13 mouse cellular contexts compared by ENCODE assay signal in the genomic region with DNA sequence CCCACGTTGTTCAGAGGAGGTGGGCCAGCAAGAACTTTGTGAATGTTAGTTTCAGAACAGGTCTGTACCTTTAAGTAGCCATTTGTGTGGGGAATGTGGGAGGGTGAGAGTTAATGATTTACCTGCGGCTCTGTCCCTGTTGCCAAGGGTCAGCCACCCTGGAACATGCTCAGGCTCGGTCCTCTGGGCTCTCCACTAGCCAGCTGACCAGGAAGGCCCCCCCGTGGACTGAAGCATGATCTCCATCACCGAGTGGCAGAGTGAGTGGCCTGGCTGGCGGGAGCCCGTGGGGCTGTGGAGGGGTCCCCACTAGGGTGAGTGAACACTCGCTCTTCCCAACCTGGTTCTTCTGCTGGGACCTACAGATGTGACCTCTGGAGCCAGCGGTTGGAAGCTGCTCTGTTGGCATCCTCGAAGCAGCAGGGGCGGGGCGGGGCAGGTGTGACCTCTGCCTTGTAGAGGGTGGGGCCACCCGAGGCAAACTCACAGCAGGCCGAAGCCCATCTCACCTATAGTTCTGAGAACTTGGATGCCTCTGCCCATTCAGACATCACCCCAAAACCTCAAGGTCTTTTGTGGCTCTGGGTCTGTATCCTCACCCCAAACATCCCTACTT. TPM values are rescaled to one million over a fixed set of nuclear protein-coding genes. Genes with fewer than 3 reads are reported as not detected.
DNase-seq lines count a peak whose midpoint lies in the region; ATAC-seq and TF ChIP-seq lines count a peak whose summit lies in the region.
"Had no signal": no experiment of that assay in that cellular context is flagged by ENCODE, and none has a peak within 500 bp of the region (broad histone marks: within the 10 kb centered on the region; RNA-seq: fewer than 3 reads in every experiment).

Golt1a (plus strand) TSS at position 149 of the 616 bp plus-strand sequence.

- WGBS in kidney, embryonic 15.5 days: 38% methylated on average over 14 of the region's 14 CpGs
- 50% methylated on average over 14 of the region's 14 CpGs for WGBS in liver, embryonic 14.5 days (ENCODE audit: insufficient replicate concordance)
- 48% methylated on average over 14 of the region's 14 CpGs for WGBS in stomach, embryonic 15.5 days

- peak within 1 kb of the TSS; percentile 53 for H3K4me2 ChIP-seq in kidney, embryonic 15.5 days
- H3K4me2 ChIP-seq in liver, embryonic 14.5 days (ENCODE audit: low read depth): peak within 1 kb of the TSS; percentile 42
- peak within 1 kb of the TSS; percentile 41 for H3K4me2 ChIP-seq in stomach, embryonic 15.5 days
- H3K4me2 ChIP-seq: embryonic facial prominence, embryonic 15.5 days; heart, embryonic 13.5 days had no signal

- TF ChIP-seq EP300 in liver, embryonic 14.5 days (IDR thresholded peaks at IDR 0.05; ENCODE audit: low read depth): no peak

- no peak for TF ChIP-seq CTCF in liver, embryonic 14.5 days (IDR thresholded peaks at IDR 0.05; ENCODE audit: low read depth)

- DNase-seq in lung, adult 18-20 months: peak; percentile 50 to 62
- no peak for DNase-seq in lung, postnatal 14 days
- peak; percentile 7 to 34 (median 28) for DNase-seq in liver, embryonic 14.5 days (ENCODE audit: low read depth in 3 of 3, low spot score in 3 of 3)
- DNase-seq in Muller cell, postnatal 12 days (ENCODE audit: inconsistent ontology term): no peak
- no peak for DNase-seq in B cell, adult 2 months
- DNase-seq in cerebellum, adult 11-12 months: no peak
- DNase-seq: cerebellum, postnatal 14 days had no signal

- peak within 1 kb of the TSS; percentile 39 for H3K4me3 ChIP-seq in kidney, embryonic 15.5 days (replicated peaks)
- H3K4me3 ChIP-seq in liver, embryonic 14.5 days (ENCODE audit: insufficient read depth in 1 of 2, low read depth in 2 of 2, low read length in 2 of 2): peak within 1 kb of the TSS; percentile 18 to 28
- H3K4me3 ChIP-seq in stomach, embryonic 15.5 days (replicated peaks): peak within 1 kb of the TSS; percentile 29
- H3K4me3 ChIP-seq: embryonic facial prominence, embryonic 15.5 days; heart, embryonic 13.5 days had no signal

- peak; percentile 75 for ATAC-seq in kidney, embryonic 15.5 days (replicated peaks; ENCODE audit: low FRiP score)
- peak; percentile 68 for ATAC-seq in liver, embryonic 14.5 days (ENCODE audit: insufficient read depth)
- ATAC-seq in stomach, embryonic 15.5 days (ENCODE audit: insufficient read depth, low FRiP score, low read depth): peak; percentile 68
- ATAC-seq: hindbrain, postnatal 0 days had no signal

- H3K27me3 ChIP-seq in kidney, embryonic 15.5 days: no peaks in the 10 kb centered on the region
- no peaks in the 10 kb centered on the region for H3K27me3 ChIP-seq in liver, embryonic 14.5 days (ENCODE audit: control insufficient read depth, insufficient read depth, low read length)
- H3K27me3 ChIP-seq in stomach, embryonic 15.5 days (replicated peaks): no peaks in the 10 kb centered on the region
- H3K27me3 ChIP-seq: embryonic facial prominence, embryonic 15.5 days; heart, embryonic 13.5 days had no signal

- peaks cover 35% of the 10 kb centered on the region for H3K4me1 ChIP-seq in kidney, embryonic 15.5 days
- no peaks in the 10 kb centered on the region for H3K4me1 ChIP-seq in liver, embryonic 14.5 days (replicated peaks; ENCODE audit: control insufficient read depth in 2 of 2, insufficient read depth in 2 of 2, low read length in 1 of 2)
- peaks cover 8% of the 10 kb centered on the region; the same call in 1 of the 2 replicates for H3K4me1 ChIP-seq in stomach, embryonic 15.5 days

- H3K9me3 ChIP-seq in kidney, embryonic 15.5 days (replicated peaks): no peaks in the 10 kb centered on the region
- no peaks in the 10 kb centered on the region for H3K9me3 ChIP-seq in liver, embryonic 14.5 days (ENCODE audit: control insufficient read depth, low read length)
- H3K9me3 ChIP-seq in stomach, embryonic 15.5 days: no peaks in the 10 kb centered on the region
- H3K9me3 ChIP-seq: embryonic facial prominence, embryonic 15.5 days; heart, embryonic 13.5 days had no signal

- H3K36me3 ChIP-seq in kidney, embryonic 15.5 days: no peaks in the 10 kb centered on the region
- H3K36me3 ChIP-seq in liver, embryonic 14.5 days (replicated peaks; ENCODE audit: control insufficient read depth, insufficient read depth, low read depth): no peaks in the 10 kb centered on the region
- H3K36me3 ChIP-seq in stomach, embryonic 15.5 days: no peaks in the 10 kb centered on the region
- H3K36me3 ChIP-seq: embryonic facial prominence, embryonic 15.5 days; heart, embryonic 13.5 days had no signal

- no peak within 1 kb of the TSS for H3K9ac ChIP-seq in kidney, embryonic 15.5 days
- no peak within 1 kb of the TSS for H3K9ac ChIP-seq in liver, embryonic 14.5 days (replicated peaks)
- H3K9ac ChIP-seq in stomach, embryonic 15.5 days: no peak within 1 kb of the TSS
- H3K9ac ChIP-seq: embryonic facial prominence, embryonic 15.5 days; heart, embryonic 13.5 days had no signal

- H3K27ac ChIP-seq in kidney, embryonic 15.5 days: peak within 1 kb of the TSS; percentile 83
- no peak within 1 kb of the TSS for H3K27ac ChIP-seq in liver, embryonic 14.5 days
- peak within 1 kb of the TSS; percentile 49; the same call in 1 of the 2 replicates for H3K27ac ChIP-seq in stomach, embryonic 15.5 days
- H3K27ac ChIP-seq: embryonic facial prominence, embryonic 15.5 days; heart, embryonic 13.5 days; hindbrain, postnatal 0 days had no signal

RNA-seq across cellular contexts. Expression of gene Golt1a, which starts in this region (rescaled TPM):
- 4.5 and 5.2 TPM in 2 replicates for polyA plus RNA-seq in kidney, embryonic 15.5 days (2015; fragmentation: Nextera tagmentation; extraction: Ambion mirVana)
- 2.8 and 3.3 TPM in 2 replicates for polyA plus RNA-seq in liver, embryonic 14.5 days (2012; rRNA removed)
- 8.0 and 9.1 TPM in 2 replicates for polyA plus RNA-seq in liver, embryonic 14.5 days (2014; fragmentation: Nextera tagmentation; extraction: Ambion mirVana)
- 4.9 and 7.7 TPM in 2 replicates for polyA plus RNA-seq in stomach, embryonic 15.5 days (2015; fragmentation: Nextera tagmentation; extraction: Ambion mirVana)
- polyA plus RNA-seq: neural tube, embryonic 11.5 days had no signal

Comparison
In these comparisons a context has a peak if more than half of its experiments do, and no peak if none do; other contexts are left out.
1. DNase-seq: peak in lung, adult 18-20 months (2 of 2) and liver, embryonic 14.5 days (3 of 3); none in lung, postnatal 14 days (single experiment), Muller cell, postnatal 12 days (single experiment), B cell, adult 2 months (0 of 2) and cerebellum, adult 11-12 months (single experiment).
2. Peak in every context shown above with its lines, with median percentiles within 50 percentile points of each other: ATAC-seq, H3K4me2 ChIP-seq and H3K4me3 ChIP-seq.